Mouse (Mus musculus) ES-E14 (cell line): ENCODE data around the gene Lao1.

Experiments used
- HCFC1 ChIP-seq: IDR thresholded peaks from 2 replicates; pipeline ENCODE4 v1.6.1; 2012; ENCODE audit warnings: low read length, inconsistent platforms, borderline replicate concordance; ENCODE audit not compliant: insufficient read depth
- MAFK ChIP-seq: IDR thresholded peaks from 2 replicates; pipeline ENCODE4 v1.6.1; 2014; ENCODE audit warnings: mild to moderate bottlenecking, low read depth, low read length, inconsistent platforms; ENCODE audit not compliant: insufficient read depth
- ZC3H11A ChIP-seq: IDR thresholded peaks from 2 replicates; pipeline ENCODE4 v1.6.1; 2012; ENCODE audit warnings: low read depth, mild to moderate bottlenecking, inconsistent platforms, low read length, borderline replicate concordance

DNA sequence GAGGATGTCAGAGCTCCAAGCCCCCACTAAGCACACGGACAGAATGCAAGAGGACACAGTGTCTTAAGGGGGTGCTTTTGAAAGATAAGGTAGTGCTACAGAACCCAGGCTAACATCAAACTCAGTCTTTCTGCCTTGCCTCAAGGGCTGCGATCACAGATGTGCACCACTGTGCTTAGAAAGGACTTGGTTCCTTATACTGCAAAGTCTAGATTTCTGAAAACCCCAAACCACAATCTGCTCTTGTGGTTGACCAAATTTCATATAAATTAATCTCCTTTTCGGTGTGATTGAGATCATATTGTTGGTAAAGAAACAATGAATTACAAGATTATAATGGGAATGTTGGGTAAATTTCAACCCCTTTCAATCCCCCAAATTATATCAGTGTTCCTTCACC lies 41.1 kb downstream of the Lao1 start:
- TF ChIP-seq MAFK = no peak
- TF ChIP-seq HCFC1 = no peak
- TF ChIP-seq ZC3H11A = no peak
